Mouse (Mus musculus) lung, postnatal 0 days (tissue): Measurements from ENCODE around the gene Prickle2.

Experiments used
- CTCF ChIP-seq: IDR thresholded peaks from 2 replicates; pipeline ENCODE4 v1.5.1; 2016; ENCODE audit warnings: antibody characterized with exemption, mild to moderate bottlenecking
- EP300 ChIP-seq: IDR thresholded peaks from 2 replicates; pipeline ENCODE4 v1.6.1; 2016; ENCODE audit warnings: antibody characterized with exemption, mild to moderate bottlenecking, control low read depth

DNA sequence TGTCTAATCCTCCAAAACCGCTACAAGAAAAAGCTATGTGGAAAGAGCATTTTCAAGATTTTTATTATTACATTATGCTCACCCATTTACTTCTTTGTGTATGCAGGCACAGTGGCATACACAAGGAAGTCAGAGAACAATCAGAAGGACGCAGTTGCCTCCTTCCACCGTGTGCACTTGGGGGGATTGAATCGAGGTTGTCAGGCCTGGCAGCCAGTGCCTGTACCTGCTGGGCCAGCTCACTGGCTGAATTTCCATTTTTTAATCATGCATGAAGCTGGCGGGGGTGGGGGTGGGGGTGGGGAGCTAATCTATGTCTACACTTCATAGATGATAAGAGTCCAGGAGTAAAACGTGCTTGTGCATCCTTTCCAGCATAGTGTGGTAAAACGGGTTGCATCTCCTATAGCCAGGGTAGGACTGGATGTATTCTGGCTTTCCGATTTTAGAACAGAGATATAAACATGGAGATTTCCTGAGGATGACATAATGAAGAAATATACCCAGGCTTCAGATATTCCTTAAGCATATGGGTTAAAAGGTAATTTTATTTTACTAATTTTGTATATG lies 78.8 kb downstream of the Prickle2 start:
- TF ChIP-seq CTCF (no peak), EP300 (no peak)
